Mouse (Mus musculus): ENCODE results near the gene Tmem104.

Tmem104 gene

DNA sequence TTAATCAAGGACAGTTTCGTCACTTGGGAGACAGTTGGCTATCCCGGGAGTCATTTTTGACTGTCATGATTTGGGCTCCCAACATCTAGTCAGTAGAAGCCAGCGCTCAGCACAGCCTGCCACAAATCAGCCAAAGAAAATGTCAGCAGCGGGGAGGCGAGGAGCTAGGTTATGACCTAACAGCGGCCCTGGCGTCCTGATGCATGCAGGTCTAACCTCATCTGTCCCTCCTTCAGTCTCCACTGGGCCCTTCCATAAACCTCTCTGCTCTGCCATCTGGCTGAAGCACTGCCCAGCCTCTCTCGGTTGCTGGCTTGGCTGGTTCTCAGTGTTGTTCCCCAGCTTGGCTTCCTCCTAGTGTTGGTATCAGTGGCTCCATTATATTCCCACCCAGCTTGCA, 95.0 kb downstream of the Tmem104 start:
- no peak for DNase-seq (ENCODE audit: low spot score in 2 of 2)

DNA sequence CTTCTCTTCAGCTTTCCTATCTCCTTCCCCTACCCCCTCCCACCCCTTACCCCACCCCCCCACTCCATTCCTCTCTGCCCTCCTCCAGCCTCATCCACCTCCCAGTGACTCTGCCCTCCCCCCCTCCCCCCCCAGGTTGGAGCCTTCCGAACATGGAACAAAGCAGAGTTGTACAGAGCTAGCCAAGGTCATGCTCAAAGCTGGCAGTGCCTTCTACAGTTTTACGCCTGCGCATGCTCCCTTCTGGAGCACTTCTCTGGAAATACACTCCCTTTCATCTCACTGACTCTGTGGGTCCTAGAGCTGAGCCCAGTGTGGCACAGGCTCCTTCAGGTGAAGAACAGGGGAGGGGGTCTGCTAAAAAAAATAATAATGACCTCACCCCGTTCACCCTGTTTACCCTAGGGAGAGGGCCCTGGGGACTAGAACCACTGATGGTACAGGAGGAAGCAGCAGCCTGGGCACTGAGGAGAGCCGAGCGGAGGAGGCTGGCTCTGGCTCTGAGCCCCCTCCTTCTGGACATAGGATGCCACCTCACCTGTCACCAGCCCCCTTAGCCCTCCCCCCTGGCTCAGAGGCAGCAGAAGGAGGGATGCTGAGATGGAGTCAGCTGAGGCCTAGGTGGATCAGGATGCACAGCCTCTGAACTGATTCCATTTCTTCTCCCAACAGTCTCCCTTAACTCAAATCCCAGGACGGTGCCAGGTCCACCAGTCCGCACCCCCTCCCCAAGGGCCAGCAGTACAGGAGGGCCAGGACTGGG, 95.6 kb downstream of the Tmem104 start:
- DNase-seq (ENCODE audit: low spot score in 2 of 2): no peak

DNA sequence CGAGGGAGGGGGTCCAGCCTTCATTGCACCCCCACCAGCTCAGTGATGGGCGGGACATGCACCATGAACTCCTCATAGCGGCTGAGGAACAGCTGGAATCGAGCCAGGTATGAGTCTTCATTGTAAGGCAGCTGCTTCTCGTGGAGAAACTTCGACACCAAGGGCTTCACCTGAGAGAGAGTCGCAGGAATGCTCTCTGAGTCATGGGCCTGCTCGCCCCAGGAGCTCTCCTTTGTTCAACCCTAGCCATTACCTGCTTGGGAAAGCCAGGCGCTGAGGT, 96.1 kb downstream of the Tmem104 start:
- DNase-seq (ENCODE audit: low spot score in 2 of 2): no peak

DNA sequence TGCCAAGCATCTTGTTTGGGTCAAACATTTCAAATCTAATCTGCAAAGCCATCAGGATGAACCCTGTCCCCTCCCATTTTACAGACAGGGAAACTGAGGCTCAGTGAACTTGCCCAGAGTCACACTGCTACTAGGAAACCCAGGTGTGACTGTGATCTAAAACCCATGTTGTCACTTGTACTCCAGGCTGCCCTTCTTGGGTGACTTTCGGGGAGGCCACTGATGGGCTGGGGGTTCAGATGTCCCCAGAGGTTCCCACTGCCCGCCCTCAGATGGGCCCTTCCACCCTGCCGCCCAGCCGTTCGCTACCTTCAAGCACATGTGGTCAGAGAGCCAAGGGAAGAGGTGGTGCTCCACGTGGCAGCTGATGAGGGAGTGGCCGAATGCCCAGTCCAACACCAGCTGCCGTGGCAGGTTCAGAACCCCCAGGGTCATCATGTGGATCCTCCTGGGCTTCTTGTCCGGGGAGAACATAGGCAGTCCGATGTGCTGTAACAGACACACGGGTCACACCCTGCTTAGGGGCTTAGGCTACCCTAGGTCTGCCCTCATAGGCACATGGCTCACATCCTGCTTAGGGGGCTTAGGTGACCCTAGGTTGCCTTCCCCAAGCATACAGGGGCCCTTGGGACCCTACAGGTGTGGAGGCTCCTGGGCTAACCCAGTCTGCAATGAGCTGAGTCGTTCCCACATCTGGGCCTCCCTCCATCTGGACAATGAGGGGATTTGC, 96.8 kb downstream of the Tmem104 start:
- DNase-seq (ENCODE audit: low spot score in 2 of 2): no peak

DNA sequence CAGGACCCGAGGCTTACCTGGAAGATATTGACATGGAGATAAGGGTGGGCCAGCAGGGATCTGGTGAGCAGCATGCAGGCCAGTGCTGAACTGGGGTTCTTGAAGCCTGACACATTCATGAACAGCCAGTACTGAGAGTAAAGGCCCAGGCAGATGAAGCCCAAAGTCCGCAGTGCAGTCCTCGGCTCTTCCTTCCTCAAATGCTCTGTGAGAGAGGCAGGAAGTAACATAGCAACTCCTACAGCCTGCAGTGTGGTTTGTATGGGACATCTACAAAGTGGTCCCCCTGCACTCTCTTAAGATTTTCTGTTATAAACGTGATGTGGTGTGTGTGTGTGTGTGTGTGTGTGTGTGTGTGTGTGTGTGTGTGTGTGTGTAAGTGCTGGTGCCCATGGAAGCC, 98.0 kb downstream of the Tmem104 start:
- no peak for DNase-seq (ENCODE audit: low spot score in 2 of 2)

DNA sequence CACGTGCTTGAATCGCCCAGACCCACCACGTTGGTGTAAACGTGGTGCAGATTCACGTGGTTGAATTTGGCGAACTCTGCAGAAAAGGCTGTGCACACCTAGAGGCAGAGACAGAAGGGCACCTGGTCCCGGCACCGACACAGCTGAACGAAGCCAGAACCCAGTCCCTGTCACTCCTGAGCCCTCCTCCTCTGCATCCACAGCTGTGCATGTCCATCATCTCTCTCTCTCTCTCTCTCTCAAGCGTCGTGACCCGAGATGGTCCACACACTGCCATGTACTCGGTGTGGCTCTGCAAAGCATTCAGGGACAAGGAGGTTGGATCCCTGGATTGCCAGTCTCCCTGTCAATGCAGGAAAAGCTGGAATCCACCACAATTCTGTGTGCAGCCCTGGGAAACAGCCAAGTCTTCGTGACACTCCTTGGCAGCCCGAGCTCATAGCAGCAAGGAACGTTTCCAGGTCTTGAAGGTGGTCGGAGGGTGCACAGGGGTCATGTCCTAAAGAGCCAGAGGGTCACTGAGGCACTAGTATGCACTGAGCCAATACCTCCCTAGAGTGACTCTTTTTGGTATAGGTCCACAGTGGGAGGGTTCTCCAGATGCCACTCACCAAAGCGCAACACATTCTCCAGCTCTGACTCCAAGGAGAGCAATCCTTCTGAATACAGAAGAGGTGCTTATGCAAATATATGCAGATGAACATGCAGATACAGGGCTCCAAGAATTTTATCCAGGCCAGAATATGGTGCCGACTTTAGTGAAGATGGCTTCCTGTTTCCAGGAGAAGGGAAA, 99.1 kb downstream of the Tmem104 start:
- DNase-seq (ENCODE audit: low spot score in 2 of 2): no peak

DNA sequence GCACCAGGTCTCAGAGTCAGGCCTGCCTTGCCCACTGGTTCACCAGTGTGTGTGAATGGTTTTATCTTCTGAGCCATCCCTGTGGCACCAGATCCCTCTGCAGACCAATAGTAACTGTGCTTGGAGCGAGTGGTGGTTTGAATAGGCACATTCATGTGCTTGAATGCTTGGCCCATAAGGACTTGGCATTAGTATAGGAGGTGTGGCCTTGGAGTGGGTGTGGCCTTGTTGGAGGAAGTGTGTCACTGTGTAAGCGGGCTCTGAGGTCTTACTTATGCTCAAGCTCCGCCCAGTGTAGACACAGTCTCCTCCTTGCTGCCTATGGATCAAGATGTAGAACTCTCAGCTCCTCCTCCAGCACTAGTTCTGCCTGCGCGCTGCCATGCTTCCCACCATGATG, 100.1 kb downstream of the Tmem104 start:
- DNase-seq (ENCODE audit: low spot score in 2 of 2): no peak

DNA sequence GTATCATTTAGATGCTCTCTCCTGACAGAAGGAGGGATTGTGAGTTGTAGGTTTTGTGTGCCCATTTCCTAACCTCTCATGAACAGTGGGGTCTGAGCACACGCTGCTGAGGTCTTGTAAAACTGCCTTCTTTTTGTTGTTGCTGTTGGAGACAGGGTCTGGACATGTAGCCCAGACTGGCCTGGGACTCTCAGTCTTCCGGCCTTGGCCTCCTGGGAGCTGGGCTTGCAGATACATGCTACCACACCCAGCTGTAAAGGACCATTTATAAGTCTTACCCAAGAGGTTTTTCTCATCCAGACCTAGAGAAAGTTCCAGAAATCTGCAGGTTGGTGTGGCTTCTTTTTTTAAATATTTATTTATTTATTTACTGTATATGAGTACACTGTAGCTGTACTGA, 101.0 kb downstream of the Tmem104 start:
- no peak for DNase-seq (ENCODE audit: low spot score in 2 of 2)

DNA sequence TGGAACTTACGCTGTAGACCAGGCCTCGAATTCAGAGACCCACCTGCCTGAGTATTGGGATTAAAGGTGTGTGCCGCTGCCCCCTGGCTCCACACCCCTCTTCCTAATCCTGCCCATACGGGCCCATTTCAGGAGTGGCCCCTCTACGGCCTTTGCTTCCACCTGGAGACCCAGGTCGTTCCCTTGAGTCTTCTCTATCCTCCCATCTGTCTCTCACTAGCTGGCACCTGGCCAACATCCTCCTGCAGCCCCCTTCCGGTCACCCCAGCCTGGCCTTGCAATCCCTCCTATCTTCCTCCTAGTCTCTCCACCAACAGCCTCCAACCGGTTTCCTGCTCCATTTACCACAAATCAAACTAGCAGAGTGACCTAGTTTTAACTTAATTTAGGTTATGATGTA, 102.6 kb downstream of the Tmem104 start:
- DNase-seq (ENCODE audit: low spot score in 2 of 2): no peak

DNA sequence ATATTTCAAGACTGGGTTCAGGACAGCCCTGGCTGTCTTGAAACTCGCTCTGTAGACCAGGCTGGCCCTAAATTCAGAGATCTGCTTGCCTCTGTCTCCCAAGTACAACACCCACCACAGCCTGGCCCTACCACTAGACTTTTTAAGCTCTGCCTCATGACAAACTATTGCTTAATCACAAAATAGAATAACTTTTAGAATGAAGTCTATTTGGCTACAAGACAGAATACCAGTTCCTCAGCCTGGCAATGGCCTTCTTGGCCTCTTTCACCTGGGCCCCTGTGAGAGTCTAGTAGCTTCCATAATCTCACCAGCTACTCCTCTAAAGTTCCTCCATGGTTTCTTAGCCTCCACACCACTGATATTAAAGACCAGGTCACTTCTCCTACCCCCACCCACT, 103.0 kb downstream of the Tmem104 start:
- no peak for DNase-seq (ENCODE audit: low spot score in 2 of 2)

DNA sequence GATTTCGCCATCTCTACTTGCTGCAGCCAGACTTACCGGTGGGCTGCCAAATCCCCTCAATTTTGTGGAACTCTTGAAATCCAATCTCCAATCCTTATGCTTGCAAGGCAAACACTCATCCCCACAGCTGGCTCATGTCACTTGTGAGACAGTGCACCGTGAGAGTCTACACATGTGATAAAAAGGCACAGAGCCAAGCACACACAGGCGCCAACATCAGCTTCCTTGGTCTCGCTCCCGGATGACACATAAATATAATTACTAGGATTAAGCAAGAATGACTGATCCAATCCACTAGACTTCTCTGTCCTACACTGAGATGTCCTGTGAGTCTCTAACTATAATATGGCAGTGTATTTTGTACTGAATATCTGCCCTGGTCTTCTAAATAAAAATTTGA, 103.6 kb downstream of the Tmem104 start:
- no peak for DNase-seq (ENCODE audit: low spot score in 2 of 2)

DNA sequence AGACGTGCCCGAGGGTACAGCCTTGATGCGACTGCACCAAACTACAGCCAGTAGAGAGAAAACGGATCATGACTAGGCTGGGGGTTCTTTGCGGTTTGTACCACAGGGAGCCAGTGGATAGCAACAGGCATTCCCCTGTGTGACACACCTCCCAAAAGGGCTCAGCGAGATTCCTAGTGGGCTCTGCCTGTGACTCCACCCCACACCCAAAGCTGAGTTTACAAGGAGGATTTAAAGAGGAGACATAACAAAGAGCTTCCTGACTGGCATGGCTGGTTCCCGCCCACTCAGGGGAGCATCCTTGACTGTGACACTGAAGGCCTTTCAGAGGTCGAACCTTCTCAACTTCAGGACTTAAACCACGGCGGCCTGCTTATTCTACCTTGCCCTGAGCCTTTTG, 104.2 kb downstream of the Tmem104 start:
- DNase-seq (ENCODE audit: low spot score in 2 of 2): no peak

DNA sequence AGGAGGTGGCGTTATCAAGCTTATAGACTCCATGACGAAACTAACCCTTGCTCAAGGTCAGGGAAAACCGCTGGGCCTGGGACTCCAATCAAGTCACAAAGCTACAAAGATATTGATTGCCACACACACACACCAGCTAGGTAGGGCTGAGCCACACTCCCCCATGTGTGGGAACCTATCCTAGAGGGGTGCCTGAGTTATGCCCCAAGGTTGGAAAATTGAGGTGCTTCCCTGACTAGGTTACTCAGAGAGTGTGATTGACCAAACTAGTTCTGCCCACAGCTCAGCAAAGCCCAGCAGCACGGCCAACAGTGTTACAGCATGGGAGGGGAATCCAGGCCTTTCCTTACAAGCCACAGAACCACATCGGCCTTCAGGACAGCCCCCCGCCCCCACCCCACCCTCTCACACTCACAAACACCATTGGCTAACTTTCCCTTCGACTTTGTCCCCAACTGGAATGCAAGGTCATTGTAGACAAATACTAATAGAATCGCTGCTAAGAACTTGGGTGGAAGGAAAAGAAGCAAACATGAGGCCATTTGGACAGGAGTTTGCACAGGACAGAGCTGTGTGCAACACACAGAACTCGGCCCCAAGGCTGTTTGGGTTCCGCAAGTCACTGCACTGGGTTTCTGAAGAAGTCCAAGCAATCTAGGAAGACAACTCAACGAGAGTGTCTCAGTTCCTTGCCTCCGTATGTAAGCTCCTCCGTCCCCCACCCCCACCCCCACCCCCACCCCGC, 105.5 kb downstream of the Tmem104 start:
- no peak for DNase-seq (ENCODE audit: low spot score in 2 of 2)

DNA sequence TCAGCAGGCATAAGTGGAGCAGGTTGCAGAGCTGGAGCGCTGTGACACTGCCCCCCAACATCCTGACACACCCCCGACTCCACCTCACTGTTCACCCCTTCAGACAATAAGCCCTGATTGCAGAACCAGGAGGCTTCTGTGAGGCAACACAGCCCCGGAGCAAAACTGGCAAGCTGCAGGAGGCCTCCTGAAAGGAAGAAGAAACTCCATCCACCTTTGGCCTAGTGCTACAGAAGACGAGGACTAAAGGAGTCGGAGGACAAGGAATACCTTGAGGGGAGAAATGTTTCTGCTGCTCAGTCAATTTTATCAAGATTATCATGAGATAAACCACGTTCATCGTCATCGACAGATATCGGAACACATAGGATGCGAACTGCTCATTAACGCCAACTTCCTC, 108.7 kb downstream of the Tmem104 start:
- DNase-seq (ENCODE audit: low spot score in 2 of 2): no peak
